Mouse (Mus musculus) lung, embryonic 15.5 days (tissue): ENCODE results near the gene Trp53tg5. TPM values are rescaled to one million over a fixed set of nuclear protein-coding genes. Genes with fewer than 3 reads are reported as not detected.

Experiments
- ATAC-seq: fragments of 200-750 bp; cut with Nextera tagmentation; 2 replicates; pipeline ENCODE4 v1.8.0; 2017; ENCODE audit warnings: moderate number of reproducible peaks, borderline replicate concordance; ENCODE audit not compliant: low FRiP score, low TSS enrichment; ENCODE audit errors: extremely low read depth
- H3K27ac ChIP-seq: fragments of 300-500 bp; sonication (generic); 2 replicates; pipeline ENCODE4 v1.5.1; 2015; ENCODE audit warnings: moderate library complexity, mild to moderate bottlenecking, inconsistent platforms
- H3K27me3 ChIP-seq: fragments of 300-500 bp; sonication (generic); 2 replicates; pipeline ENCODE4 v1.6.1; 2015; ENCODE audit warnings: inconsistent platforms
- H3K36me3 ChIP-seq: fragments of 300-500 bp; sonication (generic); 2 replicates; pipeline ENCODE4 v1.6.1; 2015; ENCODE audit warnings: inconsistent platforms
- H3K4me1 ChIP-seq: fragments of 300-500 bp; sonication (generic); 2 replicates; pipeline ENCODE4 v1.6.1; 2015; ENCODE audit warnings: inconsistent platforms
- H3K4me2 ChIP-seq: fragments of 300-500 bp; sonication (generic); 2 replicates; pipeline ENCODE4 v1.6.1; 2015; ENCODE audit warnings: inconsistent platforms, mild to moderate bottlenecking, moderate library complexity
- H3K4me3 ChIP-seq: fragments of 300-500 bp; sonication (generic); 2 replicates; pipeline ENCODE4 v1.5.1; 2015; ENCODE audit warnings: mild to moderate bottlenecking, inconsistent platforms
- H3K9ac ChIP-seq: fragments of 300-500 bp; sonication (generic); 2 replicates; pipeline ENCODE4 v1.6.1; 2015; ENCODE audit warnings: inconsistent platforms
- H3K9me3 ChIP-seq: fragments of 300-500 bp; sonication (generic); 2 replicates; pipeline ENCODE4 v1.6.1; 2016; ENCODE audit warnings: inconsistent platforms
- WGBS: fragments of 180-500 bp; shearing (Covaris S2); methylation state at CpG from one replicate; pipeline ENCODE4 v1.1.7; 2015; 5-methylcytosine and 5-hydroxymethylcytosine counted together
- polyA plus RNA-seq: library from polyadenylated mRNA; unstranded; fragments of >200 nt; fragmentation: Nextera tagmentation; extraction: Ambion mirVana; gene quantifications from 2 replicates; pipeline ENCODE4 v1.2.1, GENCODE M21; 2015

Gene Trp53tg5
- polyA plus RNA-seq, 1 experiment from 2014 or later, result not detected

GRCm38 (mm10) chr2:164456413-164456812 lies 17.1 kb downstream of the Trp53tg5 start:
- WGBS, result 64% methylated on average over 1 of the region's 1 CpGs
- ATAC-seq, result no peak
- Histone ChIP-seq H3K4me1 (peaks cover 58% of the 10 kb centered on the region), H3K36me3 (no peaks in the 10 kb centered on the region), H3K27ac (peak overlapping the region; percentile 90), H3K9ac (no peak overlapping the region), H3K27me3 (no peaks in the 10 kb centered on the region), H3K4me2 (peak overlapping the region; percentile 39; the same call in 1 of the 2 replicates), H3K9me3 (no peaks in the 10 kb centered on the region), H3K4me3 (no peak overlapping the region)

DNA sequence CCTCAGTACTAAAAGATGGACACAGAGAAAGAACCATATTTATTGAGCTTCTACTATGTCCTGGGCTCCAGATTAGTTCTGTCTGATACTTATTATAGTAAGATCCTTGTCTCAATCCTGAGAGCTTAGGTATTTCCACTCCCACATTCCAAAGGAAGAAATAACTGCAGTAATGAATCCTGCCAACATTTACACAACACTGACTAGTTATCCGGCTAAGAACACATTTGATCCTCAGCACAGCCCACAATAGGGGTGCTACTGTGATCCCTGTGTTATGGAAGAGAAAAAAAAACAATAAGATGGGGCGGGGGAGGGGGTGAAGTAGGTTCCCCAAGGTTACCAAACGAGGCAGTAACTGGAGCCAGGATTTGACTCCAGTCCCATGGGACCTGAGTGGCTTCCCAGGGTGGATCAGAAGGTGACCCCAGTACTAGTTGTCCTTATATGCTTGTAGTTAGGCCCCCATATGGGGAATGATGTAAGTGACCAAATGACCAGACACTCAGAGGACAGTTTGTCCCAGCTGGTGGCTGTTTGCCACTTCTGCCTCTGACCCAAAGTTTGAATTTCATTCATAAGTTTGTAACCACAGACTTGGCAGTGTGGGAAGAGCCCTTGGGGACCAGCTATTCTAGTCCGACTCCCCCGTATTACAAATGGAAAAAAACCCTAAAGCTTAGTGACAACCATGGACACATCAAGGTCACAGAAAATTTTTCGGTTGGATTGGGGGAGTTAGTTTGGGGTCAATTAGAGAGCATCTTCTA lies 17.9 kb downstream of the Trp53tg5 start:
- Histone ChIP-seq H3K27ac (peak overlapping the region; percentile 90), H3K4me3 (no peak overlapping the region), H3K4me1 (peaks cover 56% of the 10 kb centered on the region), H3K27me3 (no peaks in the 10 kb centered on the region), H3K9ac (no peak overlapping the region), H3K9me3 (no peaks in the 10 kb centered on the region), H3K4me2 (0 out of 2 replicates have a peak overlapping the region, but pooled peaks have one; percentile 1), H3K36me3 (no peaks in the 10 kb centered on the region)
- WGBS, result 54% methylated on average over 6 of the region's 6 CpGs
- ATAC-seq, result no peak

- ATAC-seq, result peak; percentile 44
- Histone ChIP-seq H3K4me2 (peak overlapping the region; percentile 1; the same call in 1 of the 2 replicates), H3K36me3 (no peaks in the 10 kb centered on the region)
Measured at GRCm38 (mm10) chr2:164454846-164455245, 18.7 kb downstream of the Trp53tg5 start.

DNA sequence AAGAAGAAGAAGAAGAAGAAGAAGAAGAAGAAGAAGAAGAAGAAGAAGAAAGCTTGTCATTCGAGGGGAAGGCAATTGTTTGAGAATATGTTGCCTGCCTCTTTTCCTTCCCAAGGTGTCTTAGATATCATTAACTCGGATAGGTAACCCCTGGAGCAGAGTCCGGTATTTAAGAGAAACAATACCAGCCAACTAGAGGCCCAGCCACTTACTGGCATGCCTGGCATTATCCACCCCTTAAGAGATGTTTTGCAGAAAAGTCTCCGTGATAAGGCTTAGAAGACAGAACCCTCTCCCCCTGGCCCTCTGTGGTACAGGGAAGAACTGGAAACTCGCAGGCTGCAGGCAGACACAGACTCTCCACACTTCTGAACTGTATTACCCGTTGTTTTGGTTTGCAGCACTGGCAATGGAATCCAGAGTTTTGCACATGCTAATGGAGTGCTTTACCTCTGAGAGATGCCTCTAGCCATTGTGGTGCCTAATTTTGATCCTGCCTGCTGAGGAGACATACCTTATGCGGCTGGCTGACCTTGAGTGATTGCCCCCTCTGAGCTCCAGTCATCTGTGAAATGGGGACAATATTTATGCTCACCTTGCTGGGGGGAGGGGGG lies 19.5 kb downstream of the Trp53tg5 start:
- Histone ChIP-seq H3K36me3 (no peaks in the 10 kb centered on the region), H3K4me3 (no peak overlapping the region), H3K4me1 (peaks cover 64% of the 10 kb centered on the region), H3K9ac (no peak overlapping the region), H3K27me3 (no peaks in the 10 kb centered on the region), H3K9me3 (no peaks in the 10 kb centered on the region), H3K4me2 (no peak overlapping the region), H3K27ac (no peak overlapping the region; the same call in 1 of the 2 replicates)
- no peak for ATAC-seq
- WGBS, result 63% methylated on average over 7 of the region's 7 CpGs

More at GRCm38 (mm10) chr2:164454846-164455245, 18.7 kb downstream of the Trp53tg5 start:
- peaks cover 56% of the 10 kb centered on the region for H3K4me1 ChIP-seq
- H3K9ac ChIP-seq, result no peak overlapping the region
- no peaks in the 10 kb centered on the region for H3K9me3 ChIP-seq
- peak overlapping the region; percentile 88 for H3K27ac ChIP-seq
- no peaks in the 10 kb centered on the region for H3K27me3 ChIP-seq
- 27% methylated on average over 10 of the region's 10 CpGs for WGBS
- H3K4me3 ChIP-seq, result no peak overlapping the region

DNA sequence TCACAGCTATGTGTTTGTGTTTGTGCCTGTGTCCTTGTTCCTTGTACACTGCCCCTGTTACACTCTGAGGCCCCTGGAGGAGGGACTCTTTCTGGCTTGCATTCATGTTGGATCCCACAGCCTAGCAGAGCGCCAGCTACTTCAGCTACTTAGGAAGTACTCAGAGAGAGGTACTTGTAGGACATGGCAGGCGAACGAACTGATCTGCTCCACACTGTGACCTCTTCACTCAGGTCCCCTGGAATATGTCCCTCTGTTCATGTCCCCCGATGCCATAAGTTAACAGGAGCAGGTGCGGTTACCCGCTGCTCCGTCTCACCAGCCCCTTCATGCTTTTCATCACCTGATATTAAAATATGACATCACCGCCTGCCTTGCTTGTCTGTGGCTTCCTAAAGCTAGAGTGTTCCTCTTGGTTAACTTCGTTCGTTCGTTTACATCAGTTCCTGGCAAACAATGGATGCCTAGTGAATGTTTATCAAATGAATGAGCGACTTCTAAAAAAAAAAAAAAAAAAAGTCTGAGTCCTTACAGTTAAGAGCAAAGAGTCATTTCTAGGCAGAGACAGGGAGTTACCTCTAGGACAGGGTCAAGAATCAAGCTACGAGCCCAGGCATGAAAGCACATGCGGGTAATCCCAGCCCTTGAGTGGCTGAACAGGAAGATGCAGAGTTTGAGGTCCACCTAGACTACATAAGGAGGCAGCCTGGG lies 20.3 kb downstream of the Trp53tg5 start:
- H3K4me1 ChIP-seq, result peaks cover 68% of the 10 kb centered on the region
- no peaks in the 10 kb centered on the region for H3K9me3 ChIP-seq
- no peaks in the 10 kb centered on the region for H3K36me3 ChIP-seq
- H3K27ac ChIP-seq, result 0 out of 2 replicates have a peak overlapping the region, but pooled peaks have one; percentile 25
- 38% methylated on average over 14 of the region's 14 CpGs for WGBS
- H3K4me3 ChIP-seq, result no peak overlapping the region
- H3K4me2 ChIP-seq, result no peak overlapping the region
- ATAC-seq, result no peak
- no peak overlapping the region for H3K9ac ChIP-seq
- H3K27me3 ChIP-seq, result no peaks in the 10 kb centered on the region

DNA sequence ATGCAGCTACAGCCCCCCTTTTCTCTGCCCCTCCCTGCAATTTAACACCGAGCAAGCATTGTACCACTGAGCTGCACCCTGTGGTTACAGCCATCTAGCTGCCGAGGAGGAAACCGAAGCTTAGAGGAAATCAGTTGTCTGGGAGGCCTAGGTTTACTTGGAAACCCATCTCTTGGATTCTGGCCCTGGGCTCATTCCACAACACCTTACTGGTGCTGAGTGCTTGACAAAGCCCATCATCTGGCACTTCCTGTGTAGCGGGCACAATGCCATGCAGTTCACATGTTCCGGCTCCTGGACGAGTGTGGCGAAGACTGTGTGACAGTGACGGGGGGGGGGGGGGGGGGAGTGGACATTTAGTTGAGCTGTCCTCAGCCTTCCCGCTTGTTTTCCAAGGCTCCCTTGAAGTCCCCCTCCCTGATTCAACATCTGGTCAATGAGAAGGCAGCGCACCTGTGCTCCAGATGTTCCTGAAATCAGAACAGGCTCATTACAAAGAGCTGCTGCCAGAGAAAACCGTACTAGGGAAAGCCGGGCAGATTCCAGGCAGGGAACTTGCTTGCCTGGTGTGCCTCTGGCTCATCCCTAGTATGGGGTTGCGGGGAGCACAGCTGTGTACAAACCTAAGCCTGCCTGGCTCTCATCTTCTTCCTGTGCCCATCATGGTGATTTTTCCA lies 21.4 kb downstream of the Trp53tg5 start:
- Histone ChIP-seq H3K36me3 (no peaks in the 10 kb centered on the region), H3K4me1 (peaks cover 68% of the 10 kb centered on the region), H3K27me3 (no peaks in the 10 kb centered on the region), H3K9me3 (no peaks in the 10 kb centered on the region), H3K4me3 (no peak overlapping the region), H3K27ac (no peak overlapping the region), H3K9ac (no peak overlapping the region), H3K4me2 (no peak overlapping the region)
- ATAC-seq, result peak; percentile 60
- WGBS, result 40% methylated on average over 13 of the region's 13 CpGs

- ATAC-seq, result no peak
- Histone ChIP-seq H3K4me1 (peaks cover 41% of the 10 kb centered on the region), H3K4me2 (no peak overlapping the region), H3K9me3 (no peaks in the 10 kb centered on the region), H3K4me3 (no peak overlapping the region), H3K27ac (peak overlapping the region; percentile 24; the same call in 1 of the 2 replicates), H3K27me3 (no peaks in the 10 kb centered on the region), H3K36me3 (no peaks in the 10 kb centered on the region), H3K9ac (no peak overlapping the region)
- WGBS, result 65% methylated on average over 14 of the region's 14 CpGs
Measured at GRCm38 (mm10) chr2:164449341-164450042, 24.0 kb downstream of the Trp53tg5 start.

- Histone ChIP-seq H3K9me3 (no peaks in the 10 kb centered on the region), H3K9ac (no peak overlapping the region), H3K4me2 (no peak overlapping the region), H3K27me3 (no peaks in the 10 kb centered on the region), H3K27ac (peak overlapping the region; percentile 9; the same call in 1 of the 2 replicates), H3K4me3 (no peak overlapping the region), H3K4me1 (peaks cover 35% of the 10 kb centered on the region), H3K36me3 (no peaks in the 10 kb centered on the region)
- 53% methylated on average over 5 of the region's 5 CpGs for WGBS
- no peak for ATAC-seq
Measured at GRCm38 (mm10) chr2:164448921-164449320, 24.6 kb downstream of the Trp53tg5 start.

- Histone ChIP-seq H3K27ac (no peak overlapping the region), H3K4me3 (no peak overlapping the region), H3K4me2 (no peak overlapping the region), H3K36me3 (no peaks in the 10 kb centered on the region), H3K27me3 (no peaks in the 10 kb centered on the region), H3K4me1 (peaks cover 36% of the 10 kb centered on the region), H3K9ac (no peak overlapping the region), H3K9me3 (no peaks in the 10 kb centered on the region)
- no peak for ATAC-seq
- 95% methylated on average over 1 of the region's 1 CpGs for WGBS
Measured at GRCm38 (mm10) chr2:164448140-164448539, 25.4 kb downstream of the Trp53tg5 start.

GRCm38 (mm10) chr2:164446086-164446469 lies 27.4 kb downstream of the Trp53tg5 start:
- no peaks in the 10 kb centered on the region for H3K9me3 ChIP-seq
- no peak overlapping the region for H3K27ac ChIP-seq
- H3K27me3 ChIP-seq, result no peaks in the 10 kb centered on the region
- no peak overlapping the region for H3K9ac ChIP-seq
- no peak overlapping the region for H3K4me3 ChIP-seq
- peaks cover 35% of the 10 kb centered on the region for H3K4me1 ChIP-seq
- no peaks in the 10 kb centered on the region for H3K36me3 ChIP-seq
- no peak overlapping the region for H3K4me2 ChIP-seq
- ATAC-seq, result no peak
- 70% methylated on average over 3 of the region's 3 CpGs for WGBS
